Mouse (Mus musculus) left cerebral cortex, adult 11 months (tissue): ENCODE measurements around the gene Bik.

Experiments
- DNase-seq: peaks from one replicate; pipeline ENCODE4 v3.0.0; 2022; ENCODE audit warnings: low spot score

Bik gene

GRCm38 (mm10) chr15:83547144-83547543 lies 20.5 kb downstream of the Bik start:
- DNase-seq = no peak

- DNase-seq = no peak
Observed at GRCm38 (mm10) chr15:83550137-83550536, 23.5 kb downstream of the Bik start.

- no peak for DNase-seq
Observed at GRCm38 (mm10) chr15:83553831-83554230, 27.2 kb downstream of the Bik start.

- peak; percentile 71 for DNase-seq
Observed at GRCm38 (mm10) chr15:83555161-83555974, 28.7 kb downstream of the Bik start.

- no peak for DNase-seq
Observed at GRCm38 (mm10) chr15:83560941-83561477, 34.3 kb downstream of the Bik start.

- peak; percentile 14 for DNase-seq
Observed at GRCm38 (mm10) chr15:83562626-83563270, 36.1 kb downstream of the Bik start.

GRCm38 (mm10) chr15:83563327-83563856 lies 36.7 kb downstream of the Bik start, which contains the start of the genes Tspo and Mcat:
Gene Tspo, plus strand, starts transcription at chr15:83563592.
Gene Mcat, minus strand, starts transcription at chr15:83563787.
- DNase-seq = no peak

- no peak for DNase-seq
Observed at GRCm38 (mm10) chr15:83563857-83564651, 37.4 kb downstream of the Bik start.

GRCm38 (mm10) chr15:83565434-83565833 lies 38.8 kb downstream of the Bik start:
- no peak for DNase-seq

- no peak for DNase-seq
Observed at GRCm38 (mm10) chr15:83566006-83566405, 39.3 kb downstream of the Bik start.

- DNase-seq = no peak
Observed at GRCm38 (mm10) chr15:83567728-83568127, 41.1 kb downstream of the Bik start.

- no peak for DNase-seq
Observed at GRCm38 (mm10) chr15:83568544-83568943, 41.9 kb downstream of the Bik start.

- no peak for DNase-seq
Observed at GRCm38 (mm10) chr15:83569682-83570081, 43.0 kb downstream of the Bik start.

GRCm38 (mm10) chr15:83570641-83571040 lies 44.0 kb downstream of the Bik start:
- no peak for DNase-seq

- no peak for DNase-seq
Observed at GRCm38 (mm10) chr15:83571636-83572035, 45.0 kb downstream of the Bik start.

- no peak for DNase-seq
Observed at GRCm38 (mm10) chr15:83572132-83572531, 45.5 kb downstream of the Bik start.

GRCm38 (mm10) chr15:83573606-83574005 lies 46.9 kb downstream of the Bik start:
- DNase-seq = no peak

- DNase-seq = no peak
Observed at GRCm38 (mm10) chr15:83574731-83575351, 48.2 kb downstream of the Bik start.

- no peak for DNase-seq
Observed at GRCm38 (mm10) chr15:83575543-83575942, 48.9 kb downstream of the Bik start.

- no peak for DNase-seq
Observed at GRCm38 (mm10) chr15:83576651-83577050, 50.0 kb downstream of the Bik start.

- no peak for DNase-seq
Observed at GRCm38 (mm10) chr15:83582931-83583330, 56.3 kb downstream of the Bik start.
